Mouse (Mus musculus) embryonic fibroblast, embryonic 13.5 days (primary cell): ENCODE results near the gene Capn10.

ENCODE experiments used
- CTCF ChIP-seq: IDR thresholded peaks from 2 replicates; pipeline ENCODE4 v1.5.1; 2011; ENCODE audit warnings: mild to moderate bottlenecking, control low read depth, low read length, moderate library complexity, borderline replicate concordance; ENCODE audit not compliant: insufficient read depth
- POLR2A ChIP-seq: IDR thresholded peaks from 2 replicates; pipeline ENCODE4 v1.6.1; 2011; ENCODE audit warnings: low read depth, mild to moderate bottlenecking, control low read depth, low read length, moderate library complexity

- peak; percentile 62 for TF ChIP-seq POLR2A
- no peak; the same call in 1 of the 2 replicates for TF ChIP-seq CTCF
Observed at GRCm38 (mm10) chr1:92910239-92910885, 23.8 kb upstream of the Capn10 start, which contains the start of gene Rnpepl1.
